ENCODE assay signal across 11 mouse cellular contexts in the genomic region with DNA sequence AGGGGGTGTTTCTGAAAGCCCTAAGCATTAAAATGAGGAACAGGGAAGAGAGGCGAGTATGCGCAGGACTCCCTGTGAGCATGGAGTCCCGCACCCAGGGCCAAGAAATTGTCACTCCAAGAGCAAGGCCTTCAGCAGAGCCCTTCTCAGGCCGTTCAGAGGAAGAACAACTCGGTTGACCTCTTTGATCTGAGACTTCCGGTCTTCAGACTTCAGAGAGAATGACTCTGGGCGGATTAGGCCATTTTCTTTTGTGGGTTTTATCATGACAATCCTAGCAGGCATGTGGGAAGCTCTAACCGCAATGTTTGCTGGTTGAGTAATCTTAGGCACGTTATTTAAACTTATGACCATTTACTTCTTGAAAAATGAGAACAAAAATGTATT.
A peak's percentile ranks its signal among the peaks of the same experiment; 100 is the strongest.
DNase-seq lines count a peak whose midpoint lies in the region; ATAC-seq and TF ChIP-seq lines count a peak whose summit lies in the region.
"Had no signal": no experiment of that assay in that cellular context is flagged by ENCODE, and none has a peak within 500 bp of the region (broad histone marks: within the 10 kb centered on the region; RNA-seq: fewer than 3 reads in every experiment).

No protein-coding gene starts in this region.

- peaks cover 8% of the 10 kb centered on the region for H3K4me1 ChIP-seq in kidney, embryonic 15.5 days
- peaks cover 8% of the 10 kb centered on the region; the same call in 1 of the 2 replicates for H3K4me1 ChIP-seq in midbrain, embryonic 16.5 days (ENCODE audit: control insufficient read depth, insufficient read depth, low read length)

- WGBS in kidney, embryonic 15.5 days = 38% methylated on average over 9 of the region's 9 CpGs
- 20% methylated on average over 9 of the region's 9 CpGs for WGBS in midbrain, embryonic 16.5 days

- H3K27ac ChIP-seq in kidney, embryonic 15.5 days = no peak overlapping the region
- H3K27ac ChIP-seq in midbrain, embryonic 16.5 days (ENCODE audit: low read length) = no peak overlapping the region
- H3K27ac ChIP-seq: layer of hippocampus, adult 2 months had no signal

- intact Hi-C loops in left cerebral cortex, postnatal 36 days (cut with DNase I) = no loop called here

- TF ChIP-seq CTCF in brain, embryonic 14.5 days (IDR thresholded peaks at IDR 0.05; ENCODE audit: borderline replicate concordance, extremely low read depth, insufficient read depth, insufficient read length) = no peak

- H3K9me3 ChIP-seq in kidney, embryonic 15.5 days (replicated peaks) = no peaks in the 10 kb centered on the region
- H3K9me3 ChIP-seq in midbrain, embryonic 16.5 days (replicated peaks; ENCODE audit: control insufficient read depth, low read length, poor library complexity, severe bottlenecking) = no peaks in the 10 kb centered on the region
- H3K9me3 ChIP-seq: megakaryocyte, embryonic 14.5 days had no signal

- no peaks in the 10 kb centered on the region for H3K27me3 ChIP-seq in kidney, embryonic 15.5 days
- no peaks in the 10 kb centered on the region for H3K27me3 ChIP-seq in midbrain, embryonic 16.5 days (ENCODE audit: control insufficient read depth, insufficient read depth, low read depth, low read length)

- no peak for DNase-seq in kidney, adult 9 months
- peak; percentile 28 for DNase-seq in brain, embryonic 14.5 days (ENCODE audit: low read depth)
- DNase-seq in left cerebral cortex, postnatal 36 days (ENCODE audit: low spot score in 2 of 2) = no peak
- no peak for DNase-seq in cerebellum, postnatal 25 days
- DNase-seq in layer of hippocampus, postnatal 25 days (ENCODE audit: extremely low spot score in 1 of 2, low spot score in 1 of 2) = no peak
- DNase-seq: thymus, adult 2 months had no signal

- H3K36me3 ChIP-seq in kidney, embryonic 15.5 days = no peaks in the 10 kb centered on the region
- H3K36me3 ChIP-seq in midbrain, embryonic 16.5 days (ENCODE audit: control insufficient read depth, insufficient read depth, low read length) = no peaks in the 10 kb centered on the region

- no peak for ATAC-seq in kidney, embryonic 15.5 days (replicated peaks; ENCODE audit: low FRiP score)
- peak; percentile 90 for ATAC-seq in granulocyte monocyte progenitor cell, adult 5-6 weeks (replicated peaks; ENCODE audit: poor library complexity, severe bottlenecking)
- ATAC-seq in midbrain, embryonic 16.5 days = no peak

- H3K4me3 ChIP-seq in kidney, embryonic 15.5 days (replicated peaks) = no peak overlapping the region
- H3K4me3 ChIP-seq in midbrain, embryonic 16.5 days (ENCODE audit: low read depth, low read length) = no peak overlapping the region
- H3K4me3 ChIP-seq: layer of hippocampus, adult 2 months; megakaryocyte, embryonic 14.5 days had no signal

- no peak for TF ChIP-seq POLR2A in brain, embryonic 14.5 days (IDR thresholded peaks at IDR 0.05; ENCODE audit: borderline replicate concordance, extremely low read depth, insufficient read depth, insufficient read length, poor library complexity, severe bottlenecking)

- H3K9ac ChIP-seq in kidney, embryonic 15.5 days = no peak overlapping the region
- peak overlapping the region; percentile 25; the same call in 1 of the 2 replicates for H3K9ac ChIP-seq in midbrain, embryonic 16.5 days (ENCODE audit: low read depth, low read length)

- peak overlapping the region; percentile 41 for H3K4me2 ChIP-seq in kidney, embryonic 15.5 days
- H3K4me2 ChIP-seq in midbrain, embryonic 16.5 days (ENCODE audit: low read length) = peak overlapping the region; percentile 36
